Mouse (Mus musculus) adrenal gland, postnatal 4 days (tissue): ENCODE measurements around the gene Osbpl8. TPM values are rescaled to one million over a fixed set of nuclear protein-coding genes. Genes with fewer than 3 reads are reported as not detected.
A peak's percentile ranks its signal among the peaks of the same experiment; 100 is the strongest.
"Not testable (repeated sequence)": the region's sequence is repeated elsewhere in the genome, so short reads cannot be mapped to it uniquely, and the experiment has no call there.

ENCODE experiments used
- DNase-seq, 2 experiments: peaks; one replicate each; pipeline ENCODE4 v3.0.0; 2021 to 2022; ENCODE audit warnings: low spot score in 2 of 2, mixed read lengths in 2 of 2
- long read RNA-seq, 2 experiments: library from polyadenylated mRNA; stranded (forward); transcript quantifications; one replicate each; pipeline ENCODE4 v2.0.0; 2021
- total RNA-seq, 2 experiments: library from RNA; stranded (reverse); gene quantifications; 2 replicates each; pipeline ENCODE4 v1.2.3; 2021

The Osbpl8 gene
- 10 to 100 TPM; 30.8 to 33.9 TPM for total RNA-seq
- long read RNA-seq, experiment 1, partial matches to known transcripts: 1 of 3 reads
- long read RNA-seq, experiment 1, other reads (novel, unspliced or antisense): 1 of 3 reads
- long read RNA-seq, experiment 2, full-length matches to known transcripts: 10 of 18 reads
- long read RNA-seq, experiment 2, partial matches to known transcripts: 5 of 18 reads
- long read RNA-seq, experiment 2, other reads (novel, unspliced or antisense): 3 of 18 reads

DNA sequence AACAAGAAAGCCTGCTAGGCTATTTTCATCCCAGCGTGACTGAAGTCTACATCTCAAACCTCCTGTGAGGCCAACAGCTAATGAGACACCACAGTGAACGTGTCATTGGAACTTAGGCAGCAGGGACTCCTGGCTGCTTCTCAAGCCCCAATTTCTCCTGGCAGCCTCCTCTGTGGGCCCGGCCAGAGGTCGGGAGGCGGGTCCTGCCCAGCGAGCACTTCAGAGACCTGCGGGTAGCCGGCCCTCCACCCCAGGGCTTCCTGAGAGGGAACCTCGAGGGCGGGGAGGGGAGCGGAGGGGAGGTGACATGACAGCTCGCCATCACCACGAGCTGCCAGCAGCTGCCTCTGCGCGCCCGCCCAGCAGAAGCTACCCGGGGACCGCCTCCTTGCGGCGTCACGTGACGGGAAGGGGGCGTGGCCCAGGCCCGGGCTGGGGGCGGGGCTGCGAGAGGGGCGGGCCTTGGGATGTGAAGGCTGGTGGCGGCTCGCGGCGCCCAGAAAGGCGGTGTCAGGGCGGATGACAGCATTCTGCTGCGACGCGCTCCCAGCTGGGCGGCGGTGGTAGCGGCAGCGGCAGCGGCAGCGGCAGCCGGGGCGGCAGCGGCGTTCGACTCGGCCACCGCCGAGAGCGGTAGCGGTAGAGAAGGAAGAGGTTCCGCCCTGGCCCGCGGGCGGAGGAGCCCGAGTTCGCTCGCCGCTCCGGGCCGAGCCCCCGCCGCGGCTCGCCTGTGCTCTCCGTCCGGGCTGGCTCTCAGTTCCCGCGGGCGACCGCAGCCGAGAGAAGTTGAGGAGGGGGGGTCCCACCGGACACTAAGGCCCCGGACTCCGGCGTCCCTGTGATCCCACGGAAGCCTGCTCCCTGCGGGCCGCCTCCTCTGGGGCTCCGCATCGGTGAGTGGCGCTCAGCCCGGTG lies at the start of gene Osbpl8:
Osbpl8 (plus strand) TSS at position 449 of the 915 bp plus-strand sequence.
- peak; percentile 100 for DNase-seq

DNA sequence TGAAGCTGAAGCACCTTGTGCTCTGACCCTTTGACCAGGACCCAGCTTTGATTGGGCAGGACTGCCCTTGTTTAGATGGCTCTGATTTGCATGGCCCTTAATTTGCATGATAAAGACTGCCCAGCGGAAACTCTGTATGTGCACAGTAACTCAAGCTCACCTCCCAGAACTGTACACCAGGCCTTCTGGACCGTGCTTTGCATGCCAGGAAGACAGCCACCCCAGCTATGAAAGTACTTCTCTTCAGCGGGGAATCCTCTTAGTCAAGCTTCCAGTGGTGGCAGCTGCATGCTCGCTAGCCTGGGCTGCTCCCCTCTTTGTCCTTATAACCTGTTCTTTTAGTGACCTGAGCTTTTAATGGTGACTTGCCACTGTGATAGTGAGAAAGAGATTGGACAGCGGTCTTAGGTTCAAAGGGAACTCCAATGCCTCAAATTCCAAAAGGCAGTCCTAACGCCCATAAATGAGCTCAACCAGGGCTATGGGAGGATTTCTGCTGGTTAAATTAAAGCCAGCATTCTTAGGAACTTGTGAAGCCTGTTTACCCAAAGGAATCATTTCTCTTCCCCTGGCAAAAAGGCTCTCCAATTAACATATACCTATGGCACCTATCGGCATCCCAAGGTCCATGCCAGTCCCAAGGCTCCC lies 47.2 kb upstream of the Osbpl8 start:
- DNase-seq: no peak

DNA sequence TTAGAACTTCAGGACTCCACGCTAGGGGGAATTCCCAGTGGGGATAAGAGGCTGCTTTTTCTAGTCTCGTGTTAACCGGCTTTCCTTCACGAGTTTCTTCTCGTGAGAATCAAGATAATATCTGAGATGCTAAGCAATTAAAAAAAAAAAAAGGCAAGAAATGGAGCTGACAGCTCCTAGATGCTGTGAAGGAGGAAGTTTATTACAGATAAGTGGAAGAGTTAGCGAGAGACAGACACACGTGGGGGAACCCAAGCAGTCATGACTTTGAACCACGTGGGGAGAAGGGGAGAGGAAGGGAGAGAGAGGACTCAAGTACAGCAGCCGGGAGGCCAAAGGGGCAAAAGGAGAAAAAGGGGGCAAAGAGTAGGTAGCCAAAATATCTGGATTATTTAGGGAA lies 46.3 kb upstream of the Osbpl8 start:
- no peak for DNase-seq

DNA sequence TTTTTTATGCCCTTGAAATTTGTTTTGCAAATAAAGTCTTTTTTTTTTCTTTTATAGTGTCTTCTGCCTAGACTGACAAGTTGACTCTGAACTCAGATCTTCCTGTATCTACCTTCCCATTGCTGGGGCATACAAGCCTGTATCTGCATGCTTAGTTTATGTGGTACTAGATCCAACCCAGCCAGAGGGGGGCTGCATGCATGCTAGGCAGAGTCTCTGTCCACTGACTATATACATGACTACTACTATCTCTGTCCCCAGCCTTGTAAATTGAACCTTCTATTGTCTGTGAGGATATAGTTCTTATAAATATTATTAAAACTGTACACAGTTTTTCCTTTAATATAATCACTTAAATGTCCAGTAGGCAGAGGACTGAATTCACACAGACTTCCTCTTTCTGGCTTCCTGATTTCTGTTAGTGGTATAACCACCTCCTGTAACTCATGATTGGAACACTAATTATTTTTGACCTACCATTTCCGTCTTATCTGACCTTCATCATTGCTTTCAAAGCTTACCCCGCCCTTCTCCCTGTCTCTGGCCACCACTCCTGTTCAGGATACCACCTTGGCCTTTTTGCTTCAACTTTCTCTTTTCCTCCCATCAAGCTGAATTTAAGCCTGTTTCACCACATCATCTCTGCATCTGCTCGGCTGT lies 45.4 kb upstream of the Osbpl8 start:
- DNase-seq: no peak

DNA sequence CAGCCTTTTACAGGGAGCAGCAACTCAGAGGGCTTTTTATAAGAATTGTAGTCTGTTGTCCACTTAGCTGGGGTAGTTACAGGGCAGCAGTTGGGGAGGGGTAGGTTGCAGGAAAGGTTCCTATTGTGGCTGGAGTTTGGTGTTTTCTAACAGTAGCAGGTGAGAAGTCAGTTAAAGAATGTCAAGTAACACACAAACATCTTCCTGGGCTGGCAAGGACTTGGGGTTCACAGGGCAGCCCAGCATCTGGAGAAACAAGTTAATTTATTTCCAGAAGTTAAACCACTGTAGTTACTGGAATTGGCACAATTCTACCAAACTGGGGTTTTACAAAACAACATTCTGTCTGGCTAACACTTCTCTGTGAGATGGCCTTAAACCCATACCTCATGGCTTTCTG lies 44.8 kb upstream of the Osbpl8 start:
- DNase-seq: no peak

DNA sequence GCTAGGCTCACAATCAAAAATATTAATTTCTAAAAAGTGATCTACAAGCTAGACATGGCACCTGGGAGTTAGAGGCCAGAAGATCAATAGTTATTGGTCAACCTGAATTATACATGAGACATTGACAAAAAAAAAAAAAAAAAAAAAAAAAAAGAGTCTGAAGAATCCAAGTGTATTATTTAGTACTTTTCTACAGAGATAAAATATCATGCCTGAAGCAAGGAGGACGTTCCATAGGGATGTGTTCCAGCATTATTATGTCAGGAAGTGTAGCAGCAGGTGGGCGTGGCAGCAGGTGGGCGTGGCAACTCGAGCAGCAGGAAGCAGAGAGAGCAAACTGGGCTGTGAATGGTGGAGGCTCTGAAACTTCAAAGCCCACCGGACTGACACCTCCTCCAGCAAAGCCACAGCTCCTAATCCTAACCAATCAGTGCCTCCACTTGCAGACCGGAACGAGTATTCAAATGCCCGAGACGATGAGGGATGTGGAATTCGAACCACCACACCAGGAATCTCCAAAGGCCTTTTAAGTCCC lies 41.6 kb upstream of the Osbpl8 start:
- no peak for DNase-seq

DNA sequence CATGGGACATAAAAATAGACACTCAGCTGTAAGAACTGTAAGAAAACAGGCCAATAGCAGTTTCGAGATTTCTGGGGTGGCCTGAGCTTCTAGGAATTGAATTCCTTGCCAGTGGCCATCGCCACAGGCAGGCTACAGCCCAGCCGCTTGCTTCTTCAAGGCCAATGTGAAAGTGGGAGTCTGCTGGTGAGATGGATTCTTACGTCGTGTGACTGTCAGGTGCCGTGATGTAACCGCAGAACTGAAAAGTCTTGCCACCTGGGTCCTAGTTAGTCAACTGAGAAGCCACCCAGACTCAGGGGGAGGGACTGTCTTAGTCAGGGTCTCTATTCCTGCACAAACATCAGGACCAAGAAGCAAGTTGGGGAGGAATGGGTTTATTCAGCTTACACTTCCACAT lies 40.4 kb upstream of the Osbpl8 start:
- DNase-seq: no peak

DNA sequence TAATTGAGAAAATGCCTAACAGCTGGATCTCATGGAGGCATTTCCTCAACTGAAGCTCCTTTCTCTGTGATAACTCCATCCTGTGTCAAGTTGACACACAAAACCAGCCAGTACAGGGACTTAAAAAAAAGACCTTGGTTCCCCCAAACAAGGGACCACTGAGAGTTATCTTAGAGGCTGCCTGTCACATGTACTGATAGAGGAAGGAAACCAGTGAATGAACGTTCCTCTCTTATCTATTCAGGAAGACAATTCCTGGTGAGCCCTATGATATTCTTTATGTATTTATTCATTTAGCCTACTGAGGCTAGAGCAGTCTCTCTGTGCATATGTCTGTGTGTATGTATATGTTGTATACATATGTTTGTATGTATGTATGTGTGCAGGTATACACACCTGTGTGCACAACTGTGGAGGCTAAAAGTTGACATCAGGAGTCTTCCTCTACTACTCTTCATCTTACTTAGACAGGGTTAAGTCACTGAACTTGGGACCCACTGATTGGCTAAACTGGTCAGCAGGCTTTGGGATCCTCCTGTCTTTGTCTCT lies 39.7 kb upstream of the Osbpl8 start:
- DNase-seq: no peak

DNA sequence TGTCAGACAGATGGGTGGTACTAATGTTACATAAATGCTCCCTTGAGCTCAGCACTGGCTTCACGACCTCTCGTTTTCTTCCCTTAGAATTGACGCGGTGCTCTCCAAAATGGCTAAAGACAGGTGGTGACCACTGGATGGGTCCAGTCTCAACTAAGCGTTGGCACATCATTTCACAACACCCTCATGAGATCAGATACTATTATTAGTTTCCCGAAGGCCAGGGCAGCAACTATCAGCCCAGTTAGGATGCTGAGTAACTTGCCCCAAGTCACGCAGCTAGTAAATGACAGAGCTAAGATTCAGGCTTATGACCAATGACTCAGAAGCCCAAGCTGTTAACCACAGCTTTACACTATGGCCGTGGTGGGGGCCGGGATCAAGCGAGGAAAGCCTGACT lies 37.2 kb upstream of the Osbpl8 start:
- no peak for DNase-seq

DNA sequence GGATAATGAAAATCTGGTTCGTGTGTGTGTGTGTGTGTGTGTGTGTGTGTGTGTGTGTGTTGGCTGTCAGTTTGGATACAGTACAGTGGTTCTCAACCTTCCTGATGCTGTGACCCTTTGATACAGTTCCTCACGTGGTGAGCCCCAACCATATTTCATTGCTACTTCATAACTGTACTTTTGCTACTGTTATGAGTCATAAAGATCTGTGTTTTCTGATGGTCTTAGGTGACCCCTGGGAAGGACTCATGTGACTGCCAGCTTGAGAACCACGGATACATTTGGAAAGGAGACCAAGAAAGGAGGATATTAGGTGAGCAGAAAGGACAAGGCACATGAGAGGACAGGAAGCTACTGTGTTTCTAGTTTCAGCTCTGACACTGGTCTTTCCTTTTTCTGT lies 36.1 kb upstream of the Osbpl8 start:
- DNase-seq: no peak

DNA sequence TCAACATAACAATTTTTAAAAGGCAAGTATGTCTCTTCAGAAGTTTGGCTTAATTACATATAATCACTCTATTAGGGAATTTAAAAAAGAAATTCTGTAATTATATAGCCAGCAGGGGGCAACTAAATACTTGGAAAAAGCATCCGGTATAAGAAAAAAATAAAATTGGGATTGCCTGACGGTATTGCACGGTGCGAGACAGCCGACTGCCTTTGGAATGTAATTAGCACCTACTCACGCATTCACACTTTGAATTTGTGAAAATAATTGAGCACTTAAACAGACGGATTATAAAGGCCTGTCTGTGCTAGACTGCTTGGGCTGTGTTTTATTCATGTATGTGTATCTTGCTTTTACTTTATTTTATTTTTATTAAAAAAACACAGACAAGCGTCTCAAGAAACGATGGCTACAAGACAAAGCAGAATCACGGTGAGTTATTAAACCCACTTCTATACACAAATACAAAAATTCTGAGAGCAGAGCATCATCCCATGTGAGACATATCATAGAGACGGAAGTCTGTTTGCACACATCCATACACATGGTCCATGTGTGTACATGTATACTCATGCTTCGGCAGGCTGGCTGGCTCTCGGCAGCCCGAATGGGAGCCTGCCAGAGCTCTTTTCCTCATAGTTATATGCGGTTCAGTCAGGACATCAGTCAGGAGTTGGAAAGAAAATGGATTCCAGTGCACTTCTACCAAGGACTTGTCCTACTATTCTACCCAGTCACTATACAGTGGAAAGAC lies 34.5 kb upstream of the Osbpl8 start:
- DNase-seq: no peak

DNA sequence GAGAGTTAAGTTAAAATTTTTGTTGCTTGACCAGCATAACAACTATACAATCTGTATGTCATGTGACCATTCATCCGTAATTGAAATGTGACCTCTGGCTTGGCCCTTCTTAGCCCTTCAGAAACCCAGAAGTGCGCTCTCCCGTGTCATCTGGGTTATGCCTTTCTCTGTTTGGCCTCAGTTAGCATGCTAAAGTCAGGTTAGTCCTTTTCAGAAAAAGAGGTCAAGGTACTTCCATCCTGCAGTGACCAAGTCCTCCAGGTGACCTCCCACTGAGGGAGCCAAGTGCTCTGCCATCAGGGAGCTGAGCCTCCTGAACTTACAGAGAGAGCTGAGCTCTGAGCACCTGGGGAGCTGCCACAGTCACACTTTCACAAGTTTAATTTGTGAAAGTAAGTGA lies 33.7 kb upstream of the Osbpl8 start:
- no peak for DNase-seq

DNA sequence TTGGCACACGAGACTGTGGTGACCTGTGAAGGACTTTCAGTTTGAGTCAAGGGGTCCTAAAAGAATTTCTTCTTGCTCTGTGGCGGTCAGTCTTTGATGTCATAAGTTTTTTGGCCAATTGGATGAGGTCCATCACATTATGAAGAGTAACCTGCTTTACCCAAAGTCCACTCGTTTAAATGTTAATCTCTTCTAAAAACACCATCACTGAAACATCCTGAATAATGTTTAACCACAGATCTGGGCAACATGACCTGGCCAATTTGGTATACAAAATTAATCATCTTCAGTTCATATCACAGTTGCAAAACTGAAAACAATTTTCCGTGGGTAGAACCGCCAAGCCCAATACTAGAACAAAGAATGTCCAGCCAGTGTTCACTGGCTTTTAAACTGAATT lies 31.3 kb upstream of the Osbpl8 start:
- DNase-seq: no peak

DNA sequence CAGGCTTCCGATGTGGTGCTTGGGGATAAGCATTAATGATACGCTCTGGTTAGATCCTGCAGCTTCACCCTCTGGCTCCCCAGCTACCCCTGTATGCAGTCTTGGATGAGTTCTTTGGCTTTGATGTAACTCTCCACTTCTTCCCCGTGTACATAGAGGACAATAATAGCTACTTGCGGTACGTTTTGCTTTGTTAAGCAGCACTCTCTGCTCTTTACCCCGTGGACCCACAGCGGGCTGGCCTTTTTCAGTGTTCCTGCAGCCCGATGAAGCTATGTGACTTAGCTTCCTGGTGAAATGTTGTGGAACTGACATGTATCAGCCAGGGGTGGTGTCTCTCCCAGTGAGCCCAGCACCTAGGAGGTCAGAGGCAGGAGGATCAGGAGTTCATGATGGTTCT lies 30.6 kb upstream of the Osbpl8 start:
- no peak for DNase-seq

DNA sequence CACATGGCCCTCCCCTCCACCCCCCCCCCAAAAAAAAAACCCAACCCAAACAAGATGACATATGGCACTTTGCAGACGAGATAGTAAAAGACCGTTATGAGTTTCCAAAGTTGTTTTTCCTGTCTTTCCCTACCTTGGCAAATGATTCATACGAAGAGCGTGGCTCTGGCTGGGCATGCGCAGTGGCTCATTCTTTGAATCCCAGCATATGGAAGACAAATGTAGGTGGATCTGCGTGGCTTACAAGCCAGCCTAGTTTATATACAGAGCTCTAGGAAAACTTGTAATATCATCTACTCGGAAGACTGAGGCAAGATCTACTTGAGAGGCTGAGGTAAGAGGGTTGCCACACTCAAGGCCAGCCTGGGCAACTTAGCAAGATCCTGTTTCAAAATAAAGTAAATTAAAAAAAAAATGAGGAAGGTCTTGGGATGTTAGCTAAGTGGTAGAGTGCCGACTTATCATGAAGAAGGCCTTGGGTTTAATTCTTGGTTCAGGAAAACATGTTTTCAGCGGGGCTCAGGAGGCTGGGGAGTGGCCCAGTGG lies 30.1 kb upstream of the Osbpl8 start:
- DNase-seq: no peak

DNA sequence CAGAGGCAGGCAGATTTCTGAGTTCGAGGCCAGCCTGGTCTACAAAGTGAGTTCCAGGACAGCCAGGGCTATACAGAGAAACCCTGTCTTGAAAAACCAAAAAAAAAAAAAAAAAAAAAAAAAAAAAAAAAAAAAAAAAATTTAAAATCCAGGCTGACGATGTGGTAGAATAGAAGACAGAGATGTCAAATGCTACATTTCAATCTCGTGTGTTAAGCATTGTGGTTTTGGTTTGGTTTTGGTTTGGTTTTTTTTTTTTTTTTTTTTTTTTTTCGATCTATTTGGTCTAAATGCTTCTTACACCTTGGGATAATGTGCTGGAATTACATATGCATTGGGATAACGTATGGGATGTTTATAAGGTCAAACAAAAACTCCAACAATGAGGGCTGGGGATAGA lies 28.2 kb upstream of the Osbpl8 start:
- DNase-seq: not testable (repeated sequence)

DNA sequence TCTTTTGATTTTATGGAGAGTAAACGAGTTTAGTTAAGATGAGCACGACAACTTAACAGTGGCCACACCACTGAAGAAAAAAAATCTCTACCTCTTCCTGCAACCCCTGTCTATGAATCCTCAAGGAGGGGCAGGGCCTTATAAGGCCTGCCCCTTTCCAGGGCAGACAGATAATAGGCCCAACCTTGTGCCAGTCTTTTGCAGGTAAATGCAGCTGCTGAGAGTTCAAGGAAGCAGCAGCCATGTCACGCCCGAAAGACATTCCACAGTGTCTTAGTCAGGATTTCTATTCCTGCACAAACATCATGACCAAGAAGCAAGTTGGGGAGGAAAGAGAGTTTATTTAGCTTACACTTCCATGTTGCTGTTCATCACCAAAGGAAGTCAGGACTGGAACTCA lies 26.6 kb upstream of the Osbpl8 start:
- no peak for DNase-seq

DNA sequence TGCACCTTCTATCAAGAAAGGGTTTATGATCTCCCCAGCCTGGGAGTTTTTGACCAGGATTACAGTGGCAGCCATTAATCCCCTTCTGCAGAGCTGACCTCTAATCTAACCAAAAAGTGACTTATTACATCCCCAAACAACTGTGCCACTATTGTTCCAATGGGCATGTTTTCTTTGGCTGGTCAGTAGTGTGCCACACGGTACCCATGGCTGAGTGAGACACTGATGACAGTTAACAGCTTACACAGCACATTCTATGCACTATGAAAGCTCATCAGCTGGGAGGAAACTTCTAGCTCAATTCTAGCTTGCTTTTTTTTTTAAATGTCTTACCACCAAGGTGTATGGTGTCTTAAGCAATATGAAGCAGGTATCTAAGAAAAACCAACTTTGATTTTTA lies 25.4 kb upstream of the Osbpl8 start:
- no peak for DNase-seq

DNA sequence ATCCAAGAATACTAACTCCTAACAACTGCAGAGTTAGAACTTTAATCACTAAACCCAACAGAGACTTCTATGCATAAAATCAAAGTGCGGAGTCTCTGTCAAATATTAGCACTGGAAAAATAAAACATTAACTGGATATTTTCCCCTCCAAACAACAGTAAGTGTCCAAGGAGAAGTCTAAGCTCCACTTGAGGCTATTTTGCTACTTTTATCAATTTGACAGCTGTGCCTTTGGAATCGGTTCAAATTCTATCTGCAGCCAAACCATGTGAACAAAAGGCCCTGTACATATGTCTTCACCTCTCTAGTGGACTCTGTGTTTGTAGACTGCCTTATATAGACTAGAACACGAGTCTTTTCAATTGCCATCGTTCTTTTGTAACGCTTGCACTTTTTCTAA lies 24.7 kb upstream of the Osbpl8 start:
- DNase-seq: no peak

DNA sequence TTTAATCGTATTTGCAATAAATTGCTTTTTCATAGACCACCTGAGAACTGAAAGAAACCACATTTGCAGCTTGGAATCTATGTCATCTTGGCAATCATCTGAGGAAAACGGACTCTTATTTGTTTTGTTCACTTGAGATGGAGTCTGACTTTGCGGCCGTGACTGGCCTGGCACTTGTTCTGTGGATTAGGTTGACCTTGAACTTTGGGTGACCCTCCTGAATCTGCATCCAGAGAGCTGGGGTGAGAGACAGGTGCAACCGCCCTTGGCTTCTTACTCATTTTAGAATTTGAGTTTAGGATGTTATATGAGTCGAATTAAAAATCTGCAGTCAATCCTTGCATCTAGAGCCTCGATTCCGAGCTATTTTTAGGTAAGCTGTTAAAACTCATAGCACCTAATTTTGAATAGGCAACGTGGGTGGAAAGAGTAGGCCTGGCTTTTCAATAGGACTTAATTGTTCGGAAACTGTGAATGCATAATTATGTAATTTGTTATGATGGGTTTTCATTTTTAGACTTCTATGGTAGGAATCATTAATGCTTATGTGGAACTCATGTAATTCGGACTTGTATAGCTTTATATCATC lies 20.1 kb upstream of the Osbpl8 start:
- no peak for DNase-seq
